Mouse (Mus musculus) 416B (cell line): ENCODE results near the gene Gm17387.

Source experiments
- DNase-seq: peaks from one replicate; pipeline ENCODE4 v3.0.0; 2011; ENCODE audit warnings: low read depth

Gm17387 gene

GRCm38 (mm10) chr7:141073782-141074181, 44.9 kb downstream of the Gm17387 start:
- no peak for DNase-seq

GRCm38 (mm10) chr7:141077841-141078240, 48.9 kb downstream of the Gm17387 start, which contains the start of gene Pkp3:
Pkp3 (plus strand) TSS chr7:141078218.
- no peak for DNase-seq

- no peak for DNase-seq
Observed at GRCm38 (mm10) chr7:141078876-141079275, 49.9 kb downstream of the Gm17387 start.
